ENCODE assay signal across 18 mouse cellular contexts in genomic region chr15:95802140-95802539, GRCm38 (mm10). TPM values are rescaled to one million over a fixed set of nuclear protein-coding genes. Genes with fewer than 3 reads are reported as not detected.
DNase-seq lines count a peak whose midpoint lies in the region; ATAC-seq and TF ChIP-seq lines count a peak whose summit lies in the region.
"Had no signal": no experiment of that assay in that cellular context is flagged by ENCODE, and none has a peak within 500 bp of the region (broad histone marks: within the 10 kb centered on the region; RNA-seq: fewer than 3 reads in every experiment).

No protein-coding gene starts in this region.

- TF ChIP-seq POLR2A in limb, embryonic 14.5 days (IDR thresholded peaks at IDR 0.05; ENCODE audit: borderline replicate concordance, extremely low read depth, insufficient read depth, insufficient read length), result no peak
- no peak for TF ChIP-seq POLR2A in olfactory bulb, adult 2 months (IDR thresholded peaks at IDR 0.05; ENCODE audit: insufficient read depth, low read depth, low read length)

- ATAC-seq in limb, embryonic 14.5 days (ENCODE audit: low FRiP score, low read depth), result peak; percentile 19; the same call in 1 of the 2 replicates
- 0 out of 2 replicates have a peak, but pooled peaks have one; percentile 36 for ATAC-seq in embryonic facial prominence, embryonic 15.5 days (ENCODE audit: insufficient number of reproducible peaks, low FRiP score, low TSS enrichment, low read depth)
- ATAC-seq: CD4-positive, CD25-positive, alpha-beta regulatory T cell, adult 4 months had no signal

- H3K4me3 ChIP-seq in heart, embryonic 10.5 days, result no peak overlapping the region
- no peak overlapping the region for H3K4me3 ChIP-seq in limb, embryonic 14.5 days (replicated peaks; ENCODE audit: low read length)
- H3K4me3 ChIP-seq in limb, embryonic 10.5 days, result no peak overlapping the region
- no peak overlapping the region for H3K4me3 ChIP-seq in embryonic facial prominence, embryonic 15.5 days (replicated peaks)
- H3K4me3 ChIP-seq in olfactory bulb, adult 2 months (ENCODE audit: insufficient read depth, low read depth, low read length), result no peak overlapping the region
- H3K4me3 ChIP-seq: hindbrain, embryonic 15.5 days; stomach, embryonic 15.5 days had no signal

- no peak overlapping the region for H3K4me2 ChIP-seq in limb, embryonic 14.5 days (replicated peaks; ENCODE audit: low read depth, low read length, severe bottlenecking)
- H3K4me2 ChIP-seq in embryonic facial prominence, embryonic 15.5 days (replicated peaks), result no peak overlapping the region
- H3K4me2 ChIP-seq: hindbrain, embryonic 15.5 days; stomach, embryonic 15.5 days had no signal

- peak overlapping the region; percentile 77 for H3K27ac ChIP-seq in heart, embryonic 10.5 days
- H3K27ac ChIP-seq in limb, embryonic 14.5 days (replicated peaks; ENCODE audit: low read depth, low read length), result peak overlapping the region; percentile 19; the same call in 1 of the 2 replicates
- no peak overlapping the region for H3K27ac ChIP-seq in limb, embryonic 10.5 days
- peak overlapping the region; percentile 55 for H3K27ac ChIP-seq in embryonic facial prominence, embryonic 15.5 days (replicated peaks)
- peak overlapping the region; percentile 98 for H3K27ac ChIP-seq in olfactory bulb, adult 2 months (ENCODE audit: insufficient read depth, low read depth, low read length)
- H3K27ac ChIP-seq: hindbrain, embryonic 15.5 days; kidney, postnatal 0 days; stomach, embryonic 15.5 days had no signal

- peaks cover 7% of the 10 kb centered on the region; the same call in 1 of the 2 replicates for H3K36me3 ChIP-seq in heart, embryonic 10.5 days
- 0 out of 2 replicates have a peak, but pooled peaks cover 5% of the 10 kb centered on the region for H3K36me3 ChIP-seq in limb, embryonic 14.5 days (ENCODE audit: control insufficient read depth, insufficient read depth, low read length)
- peaks cover 29% of the 10 kb centered on the region for H3K36me3 ChIP-seq in limb, embryonic 10.5 days
- H3K36me3 ChIP-seq in embryonic facial prominence, embryonic 15.5 days, result peaks cover 13% of the 10 kb centered on the region; the same call in 1 of the 2 replicates
- H3K36me3 ChIP-seq: hindbrain, embryonic 15.5 days; stomach, embryonic 15.5 days had no signal

- DNase-seq in heart, embryonic 10.5 days (ENCODE audit: low spot score), result no peak
- DNase-seq in heart, postnatal 10 days, result no peak
- no peak for DNase-seq in limb, embryonic 14.5 days (ENCODE audit: low spot score)
- DNase-seq in limb, embryonic 10.5 days (ENCODE audit: low spot score), result no peak
- no peak for DNase-seq in adipocyte (ENCODE audit: low spot score)
- DNase-seq in natural killer cell, adult 2 months (ENCODE audit: low spot score in 2 of 2), result no peak
- DNase-seq: cerebellum, postnatal 14 days; layer of hippocampus, adult 9-11 months; left cerebral cortex, postnatal 4 days; right cerebral cortex, postnatal 25 days; thymus, postnatal 4 days had no signal

- TF ChIP-seq CTCF in olfactory bulb, adult 2 months (IDR thresholded peaks at IDR 0.05; ENCODE audit: insufficient read depth, low read depth, low read length), result no peak

- peaks cover 72% of the 10 kb centered on the region for H3K4me1 ChIP-seq in heart, embryonic 10.5 days
- peaks cover 35% of the 10 kb centered on the region for H3K4me1 ChIP-seq in limb, embryonic 14.5 days (ENCODE audit: control insufficient read depth, insufficient read depth, low read length)
- H3K4me1 ChIP-seq in limb, embryonic 10.5 days, result peaks cover 32% of the 10 kb centered on the region
- peaks cover 47% of the 10 kb centered on the region for H3K4me1 ChIP-seq in embryonic facial prominence, embryonic 15.5 days
- H3K4me1 ChIP-seq in olfactory bulb, adult 2 months (ENCODE audit: control insufficient read depth, insufficient read depth, low read length), result peaks cover 43% of the 10 kb centered on the region

- intact Hi-C loops in heart, postnatal 10 days (cut with DNase I), result no loop called here

- H3K27me3 ChIP-seq in heart, embryonic 10.5 days (ENCODE audit: insufficient read depth, poor library complexity, severe bottlenecking), result no peaks in the 10 kb centered on the region
- H3K27me3 ChIP-seq in limb, embryonic 14.5 days (ENCODE audit: control insufficient read depth, insufficient read depth, low read length), result no peaks in the 10 kb centered on the region
- H3K27me3 ChIP-seq in limb, embryonic 10.5 days (ENCODE audit: low read depth, poor library complexity, severe bottlenecking), result no peaks in the 10 kb centered on the region
- H3K27me3 ChIP-seq in embryonic facial prominence, embryonic 15.5 days, result no peaks in the 10 kb centered on the region
- H3K27me3 ChIP-seq: hindbrain, embryonic 15.5 days; Patski; stomach, embryonic 15.5 days had no signal

- H3K9me3 ChIP-seq in heart, embryonic 10.5 days, result no peaks in the 10 kb centered on the region
- H3K9me3 ChIP-seq in limb, embryonic 14.5 days (ENCODE audit: control insufficient read depth, low read length), result no peaks in the 10 kb centered on the region
- H3K9me3 ChIP-seq in limb, embryonic 10.5 days (replicated peaks), result no peaks in the 10 kb centered on the region
- H3K9me3 ChIP-seq in embryonic facial prominence, embryonic 15.5 days (replicated peaks), result no peaks in the 10 kb centered on the region
- H3K9me3 ChIP-seq: hindbrain, embryonic 15.5 days; stomach, embryonic 15.5 days had no signal

- WGBS in heart, embryonic 10.5 days, result 77% methylated on average over 6 of the region's 6 CpGs
- 83% methylated on average over 6 of the region's 6 CpGs for WGBS in limb, embryonic 14.5 days
- WGBS in limb, embryonic 10.5 days, result 93% methylated on average over 6 of the region's 6 CpGs
- 75% methylated on average over 6 of the region's 6 CpGs for WGBS in embryonic facial prominence, embryonic 15.5 days
- 37% methylated on average over 6 of the region's 6 CpGs for WGBS in olfactory bulb, adult 2 months

- no peak overlapping the region for H3K9ac ChIP-seq in limb, embryonic 14.5 days (ENCODE audit: low read depth, low read length, severe bottlenecking)
- no peak overlapping the region for H3K9ac ChIP-seq in embryonic facial prominence, embryonic 15.5 days
- H3K9ac ChIP-seq: hindbrain, embryonic 15.5 days; stomach, embryonic 15.5 days had no signal

RNA-seq across cellular contexts. Expression of gene Ano6, which starts 11.5 kb away (rescaled TPM):
- 40.8 and 44.4 TPM in 2 replicates for polyA plus RNA-seq in heart, embryonic 10.5 days (2016; fragmentation: Nextera tagmentation; extraction: Ambion mirVana)
- 10 to 100 TPM; 42.8 to 43.7 TPM for total RNA-seq in heart, postnatal 10 days (2021)
- polyA plus RNA-seq in limb, embryonic 14.5 days (2012; rRNA removed), result 42.1 and 46.9 TPM in 2 replicates
- polyA plus RNA-seq in limb, embryonic 14.5 days (2014; fragmentation: Nextera tagmentation; extraction: Ambion mirVana), result 52.3 and 61.5 TPM in 2 replicates
- 33.5 and 44.6 TPM in 2 replicates for polyA plus RNA-seq in limb, embryonic 10.5 days (2016; fragmentation: Nextera tagmentation; extraction: Ambion mirVana)
- polyA plus RNA-seq in embryonic facial prominence, embryonic 15.5 days (2015; fragmentation: Nextera tagmentation; extraction: Ambion mirVana), result 50.3 and 51.5 TPM in 2 replicates
- polyA plus RNA-seq in olfactory bulb, adult 2 months (2012; ENCODE audit: insufficient read depth, insufficient read length, low replicate concordance, missing spikeins), result not detected in 2 replicates
